Mouse (Mus musculus): ENCODE measurements around the gene Rnd2.
"Not testable (repeated sequence)": the region's sequence is repeated elsewhere in the genome, so short reads cannot be mapped to it uniquely, and the experiment has no call there.

Rnd2 gene

DNA sequence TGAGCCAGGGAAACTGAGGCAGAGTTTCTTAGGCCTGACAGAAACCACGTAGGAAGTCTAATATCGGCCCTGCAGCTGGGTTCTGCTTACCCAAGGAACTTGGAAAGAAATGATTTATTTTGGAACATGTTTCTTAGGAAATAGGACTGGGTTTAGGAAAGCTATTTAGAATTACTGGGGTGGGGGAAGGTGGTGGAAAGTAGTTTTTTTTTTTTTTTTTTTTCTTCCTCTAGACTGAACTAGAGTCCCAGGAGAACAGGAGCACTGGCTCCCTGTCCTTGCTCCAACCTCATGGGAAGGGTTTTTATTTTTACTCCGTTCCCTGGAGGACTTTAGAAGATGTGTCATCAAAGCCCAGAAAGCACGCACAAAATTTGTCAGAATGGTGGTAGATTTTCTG lies 4.4 kb downstream of the Rnd2 start:
- DNase-seq (ENCODE audit: low spot score) = no peak

DNA sequence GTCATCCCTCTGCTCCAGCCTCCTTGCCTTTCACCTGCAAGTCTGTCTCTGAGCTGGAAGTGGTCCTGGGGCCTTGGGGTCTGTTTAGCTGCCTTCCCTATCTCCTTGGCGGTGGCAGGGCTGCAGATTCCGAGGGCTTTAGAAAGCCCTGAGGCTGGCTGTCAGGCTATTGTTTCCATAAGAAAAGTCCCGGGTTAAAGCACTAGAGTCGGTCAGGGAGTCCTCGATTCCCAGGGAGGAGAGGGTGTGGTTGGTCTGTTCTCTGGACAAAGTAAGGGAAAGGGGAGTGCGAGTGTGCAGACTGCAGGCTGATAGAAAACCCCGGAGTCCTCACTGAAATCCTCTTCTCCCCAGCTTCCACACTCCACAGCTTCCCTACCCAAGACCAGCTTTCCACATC lies 5.4 kb downstream of the Rnd2 start:
- DNase-seq (ENCODE audit: low spot score) = no peak

DNA sequence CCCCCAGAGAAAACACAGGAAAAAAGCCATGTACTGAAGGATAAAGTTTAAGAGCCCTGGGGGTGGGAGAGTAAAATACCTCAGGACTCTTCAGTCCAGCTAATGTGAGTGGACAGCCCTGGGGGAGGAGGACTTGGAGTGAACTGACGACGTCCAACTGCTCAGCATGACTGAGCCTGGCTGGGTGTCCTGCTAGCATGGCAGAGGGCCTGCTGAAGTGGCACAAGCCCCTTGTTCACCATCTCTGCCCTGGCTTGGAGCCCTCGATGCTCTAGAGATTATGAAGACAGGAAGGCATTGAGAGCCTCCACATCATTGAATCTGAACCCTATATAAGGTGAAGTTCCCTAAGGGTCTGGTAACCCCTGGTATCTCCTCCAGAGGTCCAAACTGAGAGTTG lies 7.1 kb downstream of the Rnd2 start:
- DNase-seq (ENCODE audit: low spot score) = no peak

DNA sequence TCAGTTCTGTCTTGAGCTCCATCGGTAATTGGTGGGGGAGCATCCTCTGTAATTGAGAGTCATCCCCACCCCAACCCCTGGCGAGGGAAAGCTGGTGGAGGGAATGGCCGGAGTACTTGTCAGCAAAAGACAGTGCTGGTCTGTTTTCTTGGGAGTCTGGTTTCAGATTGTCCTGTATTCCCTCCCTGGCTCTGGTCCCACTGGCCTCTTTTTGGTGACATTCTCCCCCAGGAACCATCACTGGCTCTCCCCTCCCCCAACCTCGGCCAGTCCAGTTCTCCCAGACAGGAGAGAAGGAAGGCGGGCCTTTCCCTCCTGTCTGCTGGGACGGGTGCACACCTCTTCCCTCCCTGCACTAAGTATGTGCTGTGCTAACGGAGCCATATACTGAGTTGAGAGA lies 7.5 kb downstream of the Rnd2 start:
- no peak for DNase-seq (ENCODE audit: low spot score)

DNA sequence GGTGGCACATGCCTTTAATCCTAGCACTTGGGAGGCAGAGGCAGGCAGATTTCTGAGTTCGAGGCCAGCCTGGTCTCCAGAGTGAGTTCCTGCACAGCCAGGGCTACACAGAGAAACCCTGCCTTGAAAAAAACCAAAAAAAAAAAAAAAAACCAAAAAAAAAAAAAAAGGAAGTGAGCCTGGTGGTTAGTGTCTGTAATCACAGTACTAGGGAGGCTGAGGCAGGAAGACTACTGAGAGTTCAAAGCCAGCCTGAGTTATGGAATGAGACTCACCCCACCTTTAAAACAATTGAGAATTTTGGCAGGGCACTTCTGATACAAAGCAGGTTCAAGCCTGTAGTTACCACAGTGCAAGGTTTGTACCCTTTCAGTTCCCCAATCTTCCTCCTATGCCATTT lies 8.9 kb downstream of the Rnd2 start:
- not testable (repeated sequence) for DNase-seq (ENCODE audit: low spot score)

DNA sequence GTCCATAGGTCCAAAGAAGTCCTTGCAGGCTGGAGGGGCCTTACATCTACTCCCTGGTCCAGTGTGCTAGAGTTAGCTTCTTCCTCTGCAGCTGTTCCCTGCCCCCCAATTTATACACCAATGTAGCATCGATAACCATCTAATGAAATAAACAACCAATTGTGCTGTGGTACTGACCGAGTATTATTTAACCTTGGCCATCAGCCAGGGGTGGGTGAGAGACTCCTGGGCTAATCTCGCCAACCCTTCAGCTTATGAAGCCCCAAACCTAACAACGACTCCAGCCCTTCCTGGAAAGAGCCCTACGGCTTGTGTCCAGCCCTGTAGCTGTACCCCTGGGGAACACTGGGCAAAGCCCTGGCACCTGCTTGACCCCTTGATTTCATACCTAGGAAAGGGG lies 9.5 kb downstream of the Rnd2 start:
- no peak for DNase-seq (ENCODE audit: low spot score)

DNA sequence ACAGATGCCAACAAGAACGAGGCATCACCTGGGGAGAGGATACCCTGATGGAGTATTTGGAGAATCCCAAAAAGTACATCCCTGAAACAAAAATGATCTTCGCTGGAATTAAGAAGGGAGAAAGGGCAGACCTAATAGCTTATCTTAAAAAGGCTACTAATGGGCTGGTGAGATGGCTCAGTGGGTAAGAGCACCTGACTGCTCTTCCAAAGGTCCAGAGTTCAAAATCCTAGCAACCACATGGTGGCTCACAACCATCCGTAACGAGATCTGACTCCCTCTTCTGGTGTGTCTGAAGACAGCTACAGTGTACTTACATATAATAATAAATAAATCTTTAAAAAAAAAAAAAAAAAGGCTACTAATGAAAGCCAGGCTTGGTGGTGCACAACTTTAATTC lies 11.6 kb downstream of the Rnd2 start:
- DNase-seq (ENCODE audit: low spot score) = not testable (repeated sequence)

DNA sequence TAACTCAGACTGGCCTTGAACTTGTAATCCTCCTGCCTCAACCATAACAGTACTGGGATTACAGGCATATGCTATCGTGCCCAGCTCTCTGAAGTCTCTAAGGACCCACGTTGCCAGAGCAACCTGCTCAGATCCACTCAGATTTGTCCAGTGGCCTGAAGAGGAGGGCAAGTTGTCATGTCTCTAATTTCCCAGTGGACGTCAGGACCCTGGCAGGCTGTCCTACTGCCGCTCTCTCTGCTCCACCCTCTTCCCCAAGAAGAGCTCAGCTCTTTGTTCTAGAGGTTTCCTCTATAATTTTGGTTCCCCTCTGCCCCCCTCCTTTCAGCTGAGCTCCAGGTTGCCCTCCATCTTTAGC lies 12.4 kb downstream of the Rnd2 start:
- no peak for DNase-seq (ENCODE audit: low spot score)

DNA sequence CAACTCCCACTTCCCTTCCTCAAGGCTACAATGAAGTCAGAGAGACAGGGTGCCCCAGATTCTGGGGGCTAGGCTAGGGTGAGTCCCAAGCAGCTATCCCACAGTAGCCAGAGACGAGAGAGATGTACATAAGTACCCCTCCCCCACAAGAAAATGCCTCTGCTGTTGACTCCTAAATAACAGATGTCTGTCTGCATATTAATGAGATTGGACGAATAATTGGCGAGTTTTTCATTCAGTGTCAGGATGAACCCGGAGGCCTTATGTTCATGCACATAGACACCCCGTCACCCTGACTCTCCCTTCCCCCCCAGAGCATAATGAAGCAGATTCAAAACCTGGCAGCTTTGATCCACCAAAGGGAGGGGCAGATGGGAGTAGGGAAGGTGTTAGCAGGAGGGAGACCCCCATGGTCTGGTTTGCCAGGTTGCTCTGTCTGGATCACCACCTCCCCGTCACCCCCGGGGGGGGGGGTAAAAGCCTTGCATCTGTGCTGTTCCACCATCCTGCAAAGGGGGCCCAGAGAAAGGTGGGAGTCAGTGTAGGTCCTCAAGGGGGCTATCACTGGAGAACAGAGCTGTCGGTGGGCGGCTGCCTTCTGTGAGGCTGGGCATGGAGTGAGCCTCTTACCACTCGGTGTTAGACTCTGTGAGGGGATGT lies 12.9 kb downstream of the Rnd2 start:
- no peak for DNase-seq (ENCODE audit: low spot score)

DNA sequence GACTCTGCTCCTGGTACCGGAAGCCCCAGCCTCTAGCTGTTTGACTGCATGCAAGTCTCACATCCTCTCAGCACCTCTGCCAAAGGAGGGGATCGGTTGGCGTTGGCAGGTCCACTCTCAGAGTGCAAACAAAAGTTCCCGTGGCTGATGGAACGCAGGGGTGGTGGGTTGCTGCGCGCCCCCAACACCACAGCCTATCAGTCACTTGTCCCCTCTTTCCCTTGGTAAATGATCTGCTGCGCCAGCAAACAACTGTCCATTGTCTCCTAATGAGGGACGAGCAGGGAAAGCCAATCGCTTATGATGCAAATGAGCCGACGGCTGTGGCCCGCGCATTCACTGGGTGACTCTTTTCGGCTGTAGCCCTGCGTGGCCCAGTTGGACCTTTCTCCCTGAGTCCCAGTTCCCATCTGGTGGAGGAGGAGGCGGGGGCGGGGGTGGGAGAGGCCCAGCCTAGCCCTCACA lies 14.4 kb downstream of the Rnd2 start:
- no peak for DNase-seq (ENCODE audit: low spot score)

DNA sequence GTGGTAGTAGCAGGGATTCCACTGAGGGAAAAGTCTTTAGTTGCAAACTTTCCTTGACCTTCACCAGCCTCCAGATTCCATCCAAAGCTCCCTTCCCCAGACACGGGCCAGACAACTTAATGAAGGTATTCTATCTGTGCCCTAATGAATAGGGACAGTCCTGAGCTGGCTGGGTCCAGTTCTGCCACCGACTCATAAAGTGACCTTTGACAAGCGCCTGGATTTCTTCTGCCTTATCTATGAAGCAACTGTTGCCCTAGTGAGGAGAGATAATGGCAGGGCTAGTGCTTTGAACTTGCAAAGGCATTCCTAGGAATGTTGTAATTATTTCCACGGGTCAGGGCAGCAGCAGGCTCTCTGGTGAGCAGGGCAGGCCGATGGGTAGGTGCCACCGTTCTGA lies 16.1 kb downstream of the Rnd2 start:
- no peak for DNase-seq (ENCODE audit: low spot score)

DNA sequence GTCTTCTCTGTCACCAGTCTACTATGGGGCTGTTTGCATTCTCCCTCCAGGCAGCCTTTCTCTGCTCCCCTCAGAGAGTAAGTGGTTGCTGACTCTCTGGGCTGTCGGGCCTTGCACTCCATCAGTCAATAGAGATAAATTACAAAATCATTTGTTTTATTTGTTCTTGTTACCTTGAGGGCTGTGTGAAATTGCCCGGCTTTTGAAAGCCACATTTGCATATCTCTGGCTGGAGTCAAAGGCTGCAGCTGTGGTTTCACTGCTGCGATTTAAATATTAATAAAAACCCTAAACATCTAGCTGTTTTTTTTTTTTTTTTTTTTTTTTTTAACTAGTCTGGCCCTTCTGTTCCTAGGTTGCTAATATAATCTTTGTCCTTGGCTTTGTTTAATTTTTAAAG lies 19.0 kb downstream of the Rnd2 start:
- DNase-seq (ENCODE audit: low spot score) = no peak

DNA sequence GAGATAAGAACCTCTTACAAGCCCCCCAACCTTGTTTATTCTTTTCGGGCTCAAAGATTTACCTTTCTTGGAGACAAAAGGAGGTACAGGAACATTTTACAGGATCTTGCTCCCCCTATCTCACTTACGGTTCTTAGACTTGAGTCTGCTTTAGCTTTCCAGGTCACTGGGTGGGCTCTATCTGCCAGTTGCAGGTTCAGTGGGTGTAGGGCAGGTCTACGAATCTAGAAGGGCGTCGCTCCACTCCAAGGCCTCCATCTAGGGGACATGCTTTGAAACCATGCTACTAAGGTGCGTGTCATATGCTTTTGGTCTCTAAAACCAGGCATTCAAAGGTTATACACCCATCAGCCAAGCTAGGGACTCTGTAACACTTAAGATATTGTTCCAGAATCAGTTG lies 19.4 kb downstream of the Rnd2 start:
- no peak for DNase-seq (ENCODE audit: low spot score)

DNA sequence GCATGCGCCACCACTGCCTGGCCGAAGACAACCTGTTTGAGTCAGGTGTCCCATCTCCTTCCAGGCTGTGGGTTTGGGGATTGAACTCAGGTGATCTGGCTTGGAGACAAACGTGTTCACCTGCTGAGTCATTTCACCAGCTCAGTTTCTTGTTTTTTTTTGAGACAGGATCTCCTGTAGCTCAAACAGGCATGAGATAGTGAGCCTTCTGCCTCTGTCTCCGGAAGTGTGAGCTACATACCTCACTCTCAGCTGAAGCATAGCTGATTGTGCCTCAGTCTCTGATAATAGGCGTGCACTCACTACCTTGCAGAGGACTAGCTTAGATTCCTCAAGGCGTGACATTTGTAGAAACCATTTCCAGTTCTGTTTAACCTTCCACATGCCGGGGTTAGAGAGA lies 20.0 kb downstream of the Rnd2 start:
- DNase-seq (ENCODE audit: low spot score) = no peak

DNA sequence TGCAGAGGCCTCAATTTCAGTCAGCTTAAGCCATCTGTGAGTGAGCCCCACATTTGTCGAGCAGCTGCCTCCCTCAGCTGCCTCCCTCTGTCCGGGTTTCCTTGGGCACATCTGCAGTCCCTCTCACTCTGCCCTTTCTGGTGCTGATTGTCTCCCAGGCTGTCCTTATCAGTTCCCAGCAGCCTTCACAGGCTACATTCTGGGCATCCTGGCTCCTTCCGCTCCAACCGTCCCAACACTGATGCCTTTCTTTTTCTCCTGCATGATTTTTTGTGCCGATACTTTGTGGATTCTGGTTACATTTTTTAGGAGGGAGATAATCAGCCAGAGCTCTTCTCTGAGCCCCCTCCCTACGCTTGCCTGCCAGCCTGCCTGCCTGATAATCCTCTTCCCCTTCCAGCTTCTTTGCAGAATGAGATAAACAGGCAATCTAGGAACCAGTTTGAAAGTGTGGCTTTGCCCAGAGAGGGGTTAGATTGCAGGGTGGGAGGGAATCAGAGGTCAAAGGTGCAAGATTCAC lies 20.8 kb downstream of the Rnd2 start:
- no peak for DNase-seq (ENCODE audit: low spot score)

DNA sequence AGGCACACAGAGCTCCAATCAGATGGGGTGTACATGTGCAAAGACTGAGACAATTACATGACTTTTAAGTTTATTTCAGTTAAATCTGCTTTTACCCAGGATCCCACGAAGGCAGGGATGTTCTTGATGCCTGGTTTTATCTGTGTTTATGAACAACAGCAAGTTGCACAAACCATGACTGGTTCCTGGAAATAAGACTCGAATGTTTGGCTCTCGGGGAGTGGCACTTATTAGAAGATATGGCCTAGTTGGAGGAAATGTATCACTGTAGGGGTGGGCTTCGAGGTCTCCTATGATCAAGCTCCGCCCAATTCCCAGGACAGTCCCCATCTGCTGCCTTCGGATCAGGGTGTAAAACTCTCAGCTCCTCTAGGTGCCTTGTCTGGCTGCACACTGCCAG lies 21.3 kb downstream of the Rnd2 start:
- DNase-seq (ENCODE audit: low spot score) = no peak

DNA sequence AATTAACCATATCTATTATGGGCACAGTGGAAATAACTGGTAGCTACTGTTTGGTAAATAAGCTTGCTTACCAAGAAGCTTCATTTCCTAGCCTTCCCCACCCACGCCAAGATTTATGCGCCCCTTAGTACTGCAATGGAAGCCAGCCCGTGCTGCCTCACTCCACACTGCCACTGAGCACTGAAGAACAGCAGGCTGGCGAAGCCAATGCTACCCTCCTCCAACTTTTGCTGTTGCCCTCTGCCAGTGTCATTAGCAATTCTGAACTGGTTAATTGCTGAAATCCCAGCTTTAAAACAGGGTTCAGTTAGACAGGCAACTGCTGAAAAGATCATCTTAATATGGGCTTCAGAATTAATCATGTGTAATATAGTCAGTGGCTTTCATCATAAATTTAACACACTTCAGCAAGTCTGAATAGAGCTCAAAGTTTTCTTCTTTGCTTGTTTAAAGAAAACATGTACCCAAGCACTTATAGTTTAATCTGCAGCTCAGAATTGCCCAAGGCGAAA lies 41.5 kb downstream of the Rnd2 start:
- DNase-seq (ENCODE audit: low spot score) = no peak

DNA sequence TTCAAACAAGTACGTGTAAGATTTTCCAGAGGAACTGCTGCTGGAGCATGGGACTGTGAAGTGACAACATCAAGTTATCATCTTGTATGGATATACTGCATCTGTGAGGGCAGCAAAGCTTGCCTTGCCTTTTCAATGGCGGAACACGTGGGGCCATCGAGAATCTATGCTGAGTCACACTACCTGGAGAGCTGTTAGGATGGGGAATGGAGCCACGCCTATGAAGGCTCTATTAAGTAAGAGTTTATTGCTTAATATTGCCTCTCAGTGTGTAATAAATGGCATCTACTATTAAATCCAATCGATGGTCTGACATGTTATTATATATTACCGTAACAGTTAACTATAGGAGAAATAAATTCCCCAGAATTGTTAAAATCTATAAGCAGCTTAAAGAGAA lies 42.3 kb downstream of the Rnd2 start:
- DNase-seq (ENCODE audit: low spot score) = no peak

DNA sequence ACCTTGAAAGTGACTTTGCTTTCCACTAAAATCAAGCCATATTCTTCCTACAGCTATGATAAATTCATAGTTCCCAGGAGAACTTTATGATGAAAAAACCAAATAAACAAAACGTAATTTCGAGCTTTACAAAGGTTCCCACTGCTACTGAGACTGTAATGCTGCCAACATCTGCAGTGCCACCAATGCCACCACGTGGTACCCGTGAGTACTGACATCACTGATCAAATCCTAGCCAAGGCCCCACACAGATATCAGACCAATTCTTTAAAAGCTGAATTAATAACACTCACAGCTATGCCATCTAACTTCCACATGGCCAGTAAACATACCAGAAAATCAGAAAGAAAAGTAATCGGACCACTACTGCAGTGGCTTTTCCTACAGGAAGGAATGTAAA lies 54.1 kb downstream of the Rnd2 start:
- no peak for DNase-seq (ENCODE audit: low spot score)

DNA sequence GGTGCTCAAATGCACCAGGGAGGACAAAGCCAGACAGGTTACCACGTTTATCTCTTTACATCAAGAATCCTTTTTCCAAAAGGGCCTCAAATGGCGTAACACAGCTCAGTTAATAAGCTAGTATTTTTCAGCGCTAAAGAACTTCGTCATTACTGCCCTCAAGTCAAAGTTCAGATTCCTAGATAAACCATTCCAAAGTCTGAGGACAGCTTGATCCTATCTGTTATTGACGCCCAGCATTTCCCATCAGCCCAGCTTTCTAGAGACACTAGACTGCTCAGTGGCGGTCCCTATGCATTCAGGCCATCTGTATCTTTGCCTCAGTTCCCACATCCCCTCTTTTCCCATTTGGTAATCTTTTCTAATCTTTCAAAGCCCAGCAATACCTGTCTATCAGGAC lies 54.6 kb downstream of the Rnd2 start:
- no peak for DNase-seq (ENCODE audit: low spot score)
